Mouse (Mus musculus) testis, adult 2 months (tissue): Measurements from ENCODE around the gene Zfp281. TPM values are rescaled to one million over a fixed set of nuclear protein-coding genes. Genes with fewer than 3 reads are reported as not detected.

Source experiments
- H3K27ac ChIP-seq: fragments of 200-500 bp; 2 replicates; pipeline ENCODE4 v1.5.1; 2012; ENCODE audit warnings: low read depth, low read length; ENCODE audit not compliant: control insufficient read depth, insufficient read depth
- H3K27me3 ChIP-seq: fragments of 200-500 bp; 2 replicates; pipeline ENCODE4 v1.6.1; 2012; ENCODE audit warnings: mild to moderate bottlenecking, low read length, moderate library complexity; ENCODE audit not compliant: control insufficient read depth, insufficient read depth
- H3K36me3 ChIP-seq: fragments of 200-500 bp; 2 replicates; pipeline ENCODE4 v1.6.1; 2012; ENCODE audit warnings: mild to moderate bottlenecking, low read length; ENCODE audit not compliant: control insufficient read depth, insufficient read depth
- H3K4me1 ChIP-seq: fragments of 200-500 bp; 2 replicates; pipeline ENCODE4 v1.6.1; 2012; ENCODE audit warnings: low read length; ENCODE audit not compliant: control insufficient read depth, insufficient read depth
- H3K4me3 ChIP-seq: fragments of 200-500 bp; 2 replicates; pipeline ENCODE4 v1.5.1; 2012; ENCODE audit warnings: low read depth, mild to moderate bottlenecking, low read length, moderate library complexity, mixed read lengths; ENCODE audit not compliant: control insufficient read depth
- CTCF ChIP-seq: fragments of 200-500 bp; IDR thresholded peaks from 2 replicates; pipeline ENCODE4 v1.5.1; 2012; ENCODE audit warnings: low read depth, mild to moderate bottlenecking, inconsistent platforms, low read length, moderate library complexity; ENCODE audit not compliant: control insufficient read depth, insufficient read depth, insufficient replicate concordance
- POLR2A ChIP-seq: fragments of 200-500 bp; IDR thresholded peaks from 2 replicates; pipeline ENCODE4 v1.6.1; 2012; ENCODE audit warnings: low read depth, mild to moderate bottlenecking, inconsistent platforms, low read length, moderate library complexity; ENCODE audit not compliant: control insufficient read depth
- polyA plus RNA-seq: library from polyadenylated mRNA; depleted of rRNA; stranded (reverse); fragments of >200 nt; gene quantifications from 2 replicates; pipeline ENCODE4 v1.2.3, GENCODE M21; 2012; rRNA removed

The Zfp281 gene
- 2.0 and 2.3 TPM in 2 replicates for polyA plus RNA-seq

GRCm38 (mm10) chr1:136624146-136625018, at the start of gene Zfp281:
Gene Zfp281, plus strand, starts transcription at chr1:136624901.
- Histone ChIP-seq H3K4me1 (peaks cover 8% of the 10 kb centered on the region), H3K27me3 (no peaks in the 10 kb centered on the region), H3K27ac (peak within 1 kb of the TSS; percentile 76), H3K4me3 (peak within 1 kb of the TSS; percentile 94), H3K36me3 (no peaks in the 10 kb centered on the region; the same call in 1 of the 2 replicates)
- TF ChIP-seq CTCF, result no peak
- peak; percentile 78 for TF ChIP-seq POLR2A

DNA sequence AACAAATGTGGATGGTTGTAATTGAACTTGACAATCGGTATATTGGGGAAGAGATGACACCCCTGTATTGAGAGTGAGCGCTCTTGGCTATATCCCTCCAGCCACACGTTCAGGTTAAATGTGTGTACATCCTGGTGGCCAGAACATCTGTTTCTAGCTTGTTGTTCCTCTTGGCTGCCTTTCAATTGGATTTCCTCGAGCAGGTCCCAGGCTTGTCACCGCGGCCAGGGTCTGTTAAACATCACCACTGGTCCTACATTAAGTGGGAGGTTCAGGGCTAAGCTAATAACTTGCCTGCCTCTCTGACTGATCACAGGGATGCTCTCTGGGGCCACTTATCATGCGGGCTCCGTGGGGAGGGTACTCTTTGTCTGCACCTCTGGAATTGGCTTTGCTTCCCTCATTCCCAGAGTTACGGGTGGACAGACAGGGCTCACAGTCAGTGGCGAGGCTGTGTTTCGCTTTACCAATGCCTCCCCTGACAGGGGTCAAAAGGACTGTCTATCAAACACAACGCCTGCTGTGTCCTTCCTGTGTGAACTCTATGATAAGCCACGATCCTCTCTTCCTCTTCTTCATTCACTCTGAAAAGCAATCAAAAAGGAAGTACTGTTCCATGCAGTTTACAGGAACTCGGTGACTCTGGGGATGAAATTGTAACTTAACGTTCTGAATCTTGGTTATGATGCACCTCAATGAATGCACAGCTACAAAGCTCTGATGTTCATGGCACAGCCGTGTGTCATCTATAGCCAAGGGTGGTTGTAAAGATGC, 46.6 kb upstream of the Zfp281 start:
- Histone ChIP-seq H3K4me1 (no peaks in the 10 kb centered on the region), H3K27ac (no peak overlapping the region), H3K36me3 (no peaks in the 10 kb centered on the region), H3K4me3 (no peak overlapping the region), H3K27me3 (no peaks in the 10 kb centered on the region)
- TF ChIP-seq CTCF (no peak), POLR2A (no peak)

DNA sequence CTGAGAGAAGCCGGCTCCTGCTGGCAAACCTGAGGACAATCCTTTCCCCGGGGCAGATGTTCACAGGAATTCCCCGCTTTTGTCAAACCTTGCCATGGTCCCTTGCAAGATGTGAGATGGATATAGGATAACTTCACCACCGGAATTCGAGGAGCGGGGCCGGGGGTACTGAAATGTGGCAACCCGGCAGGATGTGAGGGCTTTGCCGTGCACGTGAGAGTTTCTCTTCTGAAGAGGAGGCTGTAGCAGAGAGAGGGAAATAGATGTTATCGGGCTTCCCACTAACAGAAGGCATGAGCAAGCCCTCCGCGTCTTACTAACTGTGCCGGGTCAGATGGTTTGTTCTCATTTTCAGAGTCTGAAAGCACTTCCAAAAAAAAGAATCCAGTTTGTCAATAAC, 45.3 kb upstream of the Zfp281 start:
- Histone ChIP-seq H3K27ac (no peak overlapping the region), H3K4me1 (no peaks in the 10 kb centered on the region), H3K27me3 (no peaks in the 10 kb centered on the region), H3K36me3 (no peaks in the 10 kb centered on the region), H3K4me3 (no peak overlapping the region)
- TF ChIP-seq POLR2A (no peak), CTCF (no peak)

DNA sequence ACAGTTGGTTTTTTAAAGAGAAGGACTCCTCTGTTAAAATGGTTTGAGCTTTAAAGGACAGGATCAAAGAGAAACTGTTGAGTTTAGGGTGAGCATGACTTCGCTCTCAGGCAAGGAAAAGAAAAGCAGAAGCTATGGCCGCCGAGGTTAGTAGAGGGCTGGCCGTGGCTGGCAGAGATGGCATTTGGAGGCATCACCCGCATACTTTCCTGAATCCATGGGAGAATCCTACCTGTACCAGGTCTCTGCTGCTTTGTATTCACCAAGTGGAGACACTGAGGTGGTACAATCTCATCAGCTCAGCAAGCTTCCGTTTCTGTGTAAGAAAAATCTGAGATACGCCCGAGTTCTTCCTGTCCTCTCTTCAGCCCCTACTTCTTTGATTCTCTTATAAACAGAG, 44.4 kb upstream of the Zfp281 start:
- H3K36me3 ChIP-seq, result no peaks in the 10 kb centered on the region
- H3K4me1 ChIP-seq, result no peaks in the 10 kb centered on the region
- H3K27ac ChIP-seq, result no peak overlapping the region
- TF ChIP-seq POLR2A (no peak), CTCF (no peak)
- no peak overlapping the region for H3K4me3 ChIP-seq
- H3K27me3 ChIP-seq, result no peaks in the 10 kb centered on the region

DNA sequence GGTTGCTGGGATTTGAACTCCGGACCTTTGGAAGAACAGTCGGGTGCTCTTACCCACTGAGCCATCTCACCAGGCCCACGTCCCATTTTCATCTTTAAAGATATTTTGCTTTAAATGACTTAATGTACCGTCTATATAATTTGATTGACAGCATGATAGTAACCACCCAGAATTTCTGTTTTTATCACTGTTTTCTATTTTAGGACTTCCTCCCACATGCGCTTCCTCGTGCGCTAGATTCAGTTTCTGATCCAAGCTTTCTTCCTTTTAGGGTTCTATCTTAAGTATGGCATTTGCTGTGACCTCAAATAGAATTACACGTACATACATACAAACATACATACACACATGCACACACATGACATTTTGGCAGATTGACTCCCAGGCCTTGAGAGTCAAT, 42.9 kb upstream of the Zfp281 start:
- Histone ChIP-seq H3K36me3 (no peaks in the 10 kb centered on the region), H3K27me3 (no peaks in the 10 kb centered on the region), H3K27ac (no peak overlapping the region), H3K4me3 (no peak overlapping the region), H3K4me1 (no peaks in the 10 kb centered on the region)
- no peak for TF ChIP-seq POLR2A

DNA sequence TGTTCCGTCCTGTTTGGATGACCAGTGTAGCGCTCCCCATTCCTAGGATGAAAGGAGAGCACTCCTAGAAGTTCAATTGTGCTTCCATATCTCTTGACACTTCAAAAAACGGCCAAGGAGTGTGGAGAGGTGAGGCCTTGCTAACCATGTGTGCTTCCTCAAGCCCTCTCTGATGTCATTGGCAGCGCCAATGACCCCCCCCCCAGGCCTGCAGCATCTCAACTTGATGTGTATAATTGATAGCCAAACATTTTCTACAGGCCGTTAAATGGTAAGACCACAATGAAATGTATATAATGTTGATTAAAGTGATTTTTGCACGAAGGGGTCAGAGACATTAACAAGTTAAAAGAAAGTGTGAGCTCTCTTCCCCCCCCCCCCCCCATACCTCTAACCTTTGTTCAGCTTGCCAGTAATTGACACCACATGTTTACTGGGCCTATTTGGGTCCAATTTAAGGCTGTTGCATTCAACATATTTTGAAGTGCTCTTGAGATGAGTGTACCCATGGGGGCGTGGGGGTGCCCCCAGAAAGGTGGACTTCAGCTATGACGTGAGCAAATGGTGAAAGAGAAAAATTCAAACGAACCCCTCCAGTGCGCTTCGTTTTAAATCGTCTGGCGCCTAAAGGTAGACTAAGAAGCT, 36.8 kb upstream of the Zfp281 start:
- Histone ChIP-seq H3K27ac (no peak overlapping the region), H3K4me3 (no peak overlapping the region), H3K4me1 (peaks cover 6% of the 10 kb centered on the region), H3K36me3 (no peaks in the 10 kb centered on the region), H3K27me3 (no peaks in the 10 kb centered on the region)
- no peak for TF ChIP-seq POLR2A

GRCm38 (mm10) chr1:136588908-136589307, 35.8 kb upstream of the Zfp281 start:
- H3K27ac ChIP-seq, result no peak overlapping the region
- TF ChIP-seq POLR2A, result peak; percentile 45; the same call in 1 of the 2 replicates
- no peak for TF ChIP-seq CTCF
- H3K4me3 ChIP-seq, result peak overlapping the region; percentile 40
- H3K27me3 ChIP-seq, result no peaks in the 10 kb centered on the region
- H3K4me1 ChIP-seq, result peaks cover 6% of the 10 kb centered on the region
- no peaks in the 10 kb centered on the region for H3K36me3 ChIP-seq
